In the genomic region with DNA sequence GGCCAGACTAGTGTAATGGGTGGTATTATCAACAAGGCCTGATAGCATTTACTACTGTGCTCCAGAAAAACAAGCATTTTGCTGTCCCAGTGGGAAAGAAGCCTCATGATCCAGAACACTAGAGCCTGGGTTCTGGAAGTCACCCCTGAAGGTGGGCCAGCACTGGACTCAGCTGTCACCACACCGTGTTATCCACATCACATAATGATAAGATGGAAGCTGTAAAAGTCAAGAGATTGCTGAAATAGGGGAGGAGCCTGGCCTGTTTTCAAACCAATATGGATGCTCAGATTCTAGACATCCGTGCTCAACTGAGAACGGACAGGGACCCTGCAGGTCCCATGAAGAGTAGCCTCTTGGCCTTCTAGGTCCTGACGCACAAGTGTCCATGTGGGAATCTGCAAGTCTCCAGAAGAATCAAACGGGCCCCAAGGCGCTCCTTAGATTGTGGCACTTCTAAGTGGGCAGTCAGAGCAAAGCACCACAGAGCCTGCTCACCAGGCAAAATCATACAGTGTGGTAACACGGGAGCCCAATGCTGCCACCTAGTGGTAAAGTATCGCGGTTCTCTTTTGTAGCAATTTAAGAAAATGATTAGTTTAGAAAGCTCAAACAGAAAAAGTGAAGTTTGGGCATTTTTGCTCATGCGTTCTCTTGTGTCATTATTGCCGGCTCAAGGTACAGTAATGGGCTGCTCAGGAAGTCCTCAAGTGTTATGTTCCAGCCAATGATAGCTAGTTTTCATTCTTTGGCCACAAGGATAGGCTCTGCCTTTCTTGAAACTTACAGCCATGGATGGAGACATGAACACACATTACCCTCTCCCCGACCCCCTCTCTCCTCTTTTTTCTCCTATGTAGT, we compare ENCODE assay signal across 8 mouse cellular contexts. TPM values are rescaled to one million over a fixed set of nuclear protein-coding genes. Genes with fewer than 3 reads are reported as not detected.
A peak's percentile ranks its signal among the peaks of the same experiment; 100 is the strongest.
DNase-seq lines count a peak whose midpoint lies in the region; ATAC-seq and TF ChIP-seq lines count a peak whose summit lies in the region.

No protein-coding gene starts in this region.

- 0 out of 2 replicates have a peak, but pooled peaks cover 2% of the 10 kb centered on the region for H3K4me1 ChIP-seq in embryonic facial prominence, embryonic 10.5 days
- H3K4me1 ChIP-seq in limb, embryonic 13.5 days = no peaks in the 10 kb centered on the region
- H3K4me1 ChIP-seq in stomach, postnatal 0 days (replicated peaks; ENCODE audit: control insufficient read depth, insufficient read depth) = no peaks in the 10 kb centered on the region

- peak; percentile 62 for DNase-seq in adrenal gland, postnatal 25 days
- peak; percentile 79 for DNase-seq in embryonic facial prominence, embryonic 10.5 days (ENCODE audit: low spot score)
- DNase-seq in heart, adult 18-20 months = peak; percentile 71 to 90
- peak; percentile 75 to 85 for DNase-seq in kidney, adult 8-10 months
- DNase-seq in naive thymus-derived CD4-positive, alpha-beta T cell, adult 2 months (ENCODE audit: low read depth) = peak; percentile 81
- DNase-seq in stomach, postnatal 0 days (ENCODE audit: low spot score) = peak; percentile 75

- H3ac ChIP-seq in C2C12 (ENCODE audit: control insufficient read depth, insufficient read length, low read depth) = no peak overlapping the region

- no peaks in the 10 kb centered on the region for H3K9me3 ChIP-seq in embryonic facial prominence, embryonic 10.5 days
- H3K9me3 ChIP-seq in limb, embryonic 13.5 days = no peaks in the 10 kb centered on the region
- H3K9me3 ChIP-seq in stomach, postnatal 0 days (ENCODE audit: control insufficient read depth, low read length) = no peaks in the 10 kb centered on the region

- H3K9ac ChIP-seq in limb, embryonic 13.5 days = no peak overlapping the region
- H3K9ac ChIP-seq in stomach, postnatal 0 days (ENCODE audit: low read length) = no peak overlapping the region

- 0 out of 2 replicates have a peak, but pooled peaks have one; percentile 59 for ATAC-seq in limb, embryonic 13.5 days (ENCODE audit: low FRiP score, low read depth)
- ATAC-seq in stomach, postnatal 0 days (ENCODE audit: low FRiP score, low TSS enrichment) = peak; percentile 80

- H3K27ac ChIP-seq in embryonic facial prominence, embryonic 10.5 days (replicated peaks) = no peak overlapping the region
- H3K27ac ChIP-seq in limb, embryonic 13.5 days = no peak overlapping the region
- no peak overlapping the region; the same call in 1 of the 2 replicates for H3K27ac ChIP-seq in stomach, postnatal 0 days (replicated peaks)

- no peak overlapping the region for H3K4me2 ChIP-seq in limb, embryonic 13.5 days (replicated peaks)
- H3K4me2 ChIP-seq in stomach, postnatal 0 days (replicated peaks; ENCODE audit: low read depth) = no peak overlapping the region

- no peak overlapping the region for H3K4me3 ChIP-seq in C2C12 (ENCODE audit: insufficient read depth, poor library complexity, severe bottlenecking)
- H3K4me3 ChIP-seq in embryonic facial prominence, embryonic 10.5 days = no peak overlapping the region
- no peak overlapping the region for H3K4me3 ChIP-seq in limb, embryonic 13.5 days
- no peak overlapping the region for H3K4me3 ChIP-seq in stomach, postnatal 0 days (ENCODE audit: low read depth, low read length)

- peak; percentile 61 for TF ChIP-seq CTCF in C2C12 (IDR thresholded peaks at IDR 0.05; ENCODE audit: control insufficient read depth, insufficient read depth, insufficient read length)
- TF ChIP-seq CTCF in stomach, postnatal 0 days (IDR thresholded peaks at IDR 0.05; ENCODE audit: low read depth) = peak; percentile 90

- peaks cover 39% of the 10 kb centered on the region for H3K27me3 ChIP-seq in C2C12 (ENCODE audit: control insufficient read depth, insufficient read depth, insufficient read length)
- no peaks in the 10 kb centered on the region for H3K27me3 ChIP-seq in embryonic facial prominence, embryonic 10.5 days (replicated peaks; ENCODE audit: low read depth, poor library complexity, severe bottlenecking)
- no peaks in the 10 kb centered on the region for H3K27me3 ChIP-seq in limb, embryonic 13.5 days
- no peaks in the 10 kb centered on the region for H3K27me3 ChIP-seq in stomach, postnatal 0 days (ENCODE audit: control insufficient read depth, insufficient read depth, low read length)

- H3K79me3 ChIP-seq in C2C12 (ENCODE audit: low read depth) = no peaks in the 10 kb centered on the region

- no peaks in the 10 kb centered on the region for H3K36me3 ChIP-seq in C2C12 (ENCODE audit: control insufficient read depth, insufficient read depth)
- H3K36me3 ChIP-seq in embryonic facial prominence, embryonic 10.5 days (replicated peaks) = no peaks in the 10 kb centered on the region
- no peaks in the 10 kb centered on the region for H3K36me3 ChIP-seq in limb, embryonic 13.5 days
- no peaks in the 10 kb centered on the region for H3K36me3 ChIP-seq in stomach, postnatal 0 days (ENCODE audit: control insufficient read depth, insufficient read depth, low read length)

- H3K79me2 ChIP-seq in C2C12 (ENCODE audit: control insufficient read depth, insufficient read depth) = no peaks in the 10 kb centered on the region

- WGBS in embryonic facial prominence, embryonic 10.5 days = 31% methylated on average over 12 of the region's 12 CpGs
- WGBS in limb, embryonic 13.5 days = 25% methylated on average over 12 of the region's 12 CpGs
- WGBS in stomach, postnatal 0 days = 23% methylated on average over 12 of the region's 12 CpGs

- TF ChIP-seq EP300 in stomach, postnatal 0 days (optimal IDR thresholded peaks at IDR 0.05) = no peak

TF ChIP-seq in C2C12, 6 proteins besides CTCF, POLR2A, EP300 and RAD21:
- TF ChIP-seq CEBPB (IDR thresholded peaks at IDR 0.05; ENCODE audit: low read depth) (no peak), MAX (IDR thresholded peaks at IDR 0.05) (peak; percentile 13), MYOD1 (IDR thresholded peaks at IDR 0.05; ENCODE audit: control insufficient read depth, insufficient read length, low read depth) (no peak), MYOG (IDR thresholded peaks at IDR 0.05; ENCODE audit: control insufficient read depth, extremely low read depth, insufficient read length) (no peak), FOSL1 (IDR thresholded peaks at IDR 0.05; ENCODE audit: insufficient read depth, low read length, poor library complexity, severe bottlenecking) (no peak)
TF ChIP-seq in C2C12: peak in this region for 1.

RNA-seq across cellular contexts. Expression of a gene that starts 32.9 kb away (rescaled TPM):
- not detected for polyA plus RNA-seq in C2C12 (2012; fragmentation: generic; extraction: Trizol)
- not detected in 2 replicates for total RNA-seq in adrenal gland, postnatal 25 days (2021)
- polyA plus RNA-seq in embryonic facial prominence, embryonic 10.5 days (2016; fragmentation: Nextera tagmentation; extraction: Ambion mirVana) = not detected in 2 replicates
- total RNA-seq in heart, adult 18-20 months (2021) = not detected
- polyA plus RNA-seq in limb, embryonic 13.5 days (2015; fragmentation: Nextera tagmentation; extraction: Ambion mirVana) = not detected in 2 replicates
- polyA plus RNA-seq in stomach, postnatal 0 days (2015; fragmentation: Nextera tagmentation; extraction: Ambion mirVana) = not detected in 2 replicates

RNA-seq across cellular contexts. Expression of a gene that starts 57.4 kb away (rescaled TPM):
- 0.02 TPM for polyA plus RNA-seq in C2C12 (2012; fragmentation: generic; extraction: Trizol)
- not detected in 2 replicates for total RNA-seq in adrenal gland, postnatal 25 days (2021)
- polyA plus RNA-seq in embryonic facial prominence, embryonic 10.5 days (2016; fragmentation: Nextera tagmentation; extraction: Ambion mirVana) = 1.0 and 1.5 TPM in 2 replicates
- not detected for total RNA-seq in heart, adult 18-20 months (2021)
- 0.13 and 0.15 TPM in 2 replicates for polyA plus RNA-seq in limb, embryonic 13.5 days (2015; fragmentation: Nextera tagmentation; extraction: Ambion mirVana)
- not detected in 2 replicates for polyA plus RNA-seq in stomach, postnatal 0 days (2015; fragmentation: Nextera tagmentation; extraction: Ambion mirVana)

RNA-seq across cellular contexts. Expression of a gene that starts 59.4 kb away (rescaled TPM):
- polyA plus RNA-seq in C2C12 (2012; fragmentation: generic; extraction: Trizol) = 68.3 TPM
- total RNA-seq in adrenal gland, postnatal 25 days (2021) = 71.8 and 89.5 TPM in 2 replicates
- 43.6 and 49.0 TPM in 2 replicates for polyA plus RNA-seq in embryonic facial prominence, embryonic 10.5 days (2016; fragmentation: Nextera tagmentation; extraction: Ambion mirVana)
- total RNA-seq in heart, adult 18-20 months (2021) = 100 to 1,000 TPM in 1 of 2 experiments, 10 to 100 TPM in 1; 97.9 to 139 TPM
- 50.7 and 52.2 TPM in 2 replicates for polyA plus RNA-seq in limb, embryonic 13.5 days (2015; fragmentation: Nextera tagmentation; extraction: Ambion mirVana)
- polyA plus RNA-seq in stomach, postnatal 0 days (2015; fragmentation: Nextera tagmentation; extraction: Ambion mirVana) = 63.6 and 69.4 TPM in 2 replicates
